Mouse (Mus musculus): ENCODE data around the gene Preb.

Preb gene

DNA sequence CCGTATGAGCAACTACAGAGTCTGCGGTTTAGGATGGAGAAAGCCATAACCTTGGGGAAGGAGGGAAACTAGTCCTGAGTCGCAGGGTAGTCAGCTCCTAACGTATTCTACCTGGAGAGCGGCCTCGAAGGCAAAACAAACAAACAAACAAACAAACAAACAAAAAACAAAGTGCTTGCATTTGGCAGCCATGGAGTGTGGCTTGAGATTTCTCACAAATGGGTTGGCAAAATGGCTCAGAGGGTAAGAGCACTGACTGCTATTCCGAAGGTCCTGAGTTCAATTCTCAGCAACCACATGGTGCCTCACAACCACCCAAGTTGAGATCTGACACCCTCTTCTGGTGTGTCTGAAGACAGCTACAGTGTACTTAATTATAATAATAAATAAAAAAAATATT, 50.3 kb downstream of the Preb start:
- no peak for DNase-seq (ENCODE audit: low read depth, low spot score)
- Histone ChIP-seq H3K27me3 (ENCODE audit: control insufficient read depth, insufficient read depth, low read length, poor library complexity, severe bottlenecking) (no peaks in the 10 kb centered on the region), H3K36me3 (ENCODE audit: control insufficient read depth, insufficient read depth, low read length, poor library complexity, severe bottlenecking) (0 out of 2 replicates have a peak, but pooled peaks cover 2% of the 10 kb centered on the region)

DNA sequence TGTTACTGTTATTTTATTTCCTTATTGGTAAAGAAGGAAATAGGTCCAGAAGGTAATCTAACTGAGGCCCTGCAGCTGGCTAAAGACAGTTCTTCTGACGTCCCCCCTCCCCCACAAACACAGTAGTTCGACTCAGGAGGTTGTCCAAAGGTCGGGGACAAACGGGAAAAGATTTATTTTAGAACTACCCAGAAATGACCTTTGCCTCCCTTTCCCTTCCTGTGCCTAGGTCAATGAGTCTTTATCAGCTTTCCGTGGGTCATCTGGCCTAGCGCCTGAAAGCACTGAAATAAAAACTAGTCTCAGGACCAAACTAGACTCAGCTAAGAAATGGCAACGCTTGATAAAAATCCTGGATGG, 50.9 kb downstream of the Preb start:
- no peak for DNase-seq (ENCODE audit: low read depth, low spot score)
- Histone ChIP-seq H3K27me3 (ENCODE audit: control insufficient read depth, insufficient read depth, low read length, poor library complexity, severe bottlenecking) (no peaks in the 10 kb centered on the region), H3K36me3 (ENCODE audit: control insufficient read depth, insufficient read depth, low read length, poor library complexity, severe bottlenecking) (0 out of 2 replicates have a peak, but pooled peaks cover 2% of the 10 kb centered on the region)

DNA sequence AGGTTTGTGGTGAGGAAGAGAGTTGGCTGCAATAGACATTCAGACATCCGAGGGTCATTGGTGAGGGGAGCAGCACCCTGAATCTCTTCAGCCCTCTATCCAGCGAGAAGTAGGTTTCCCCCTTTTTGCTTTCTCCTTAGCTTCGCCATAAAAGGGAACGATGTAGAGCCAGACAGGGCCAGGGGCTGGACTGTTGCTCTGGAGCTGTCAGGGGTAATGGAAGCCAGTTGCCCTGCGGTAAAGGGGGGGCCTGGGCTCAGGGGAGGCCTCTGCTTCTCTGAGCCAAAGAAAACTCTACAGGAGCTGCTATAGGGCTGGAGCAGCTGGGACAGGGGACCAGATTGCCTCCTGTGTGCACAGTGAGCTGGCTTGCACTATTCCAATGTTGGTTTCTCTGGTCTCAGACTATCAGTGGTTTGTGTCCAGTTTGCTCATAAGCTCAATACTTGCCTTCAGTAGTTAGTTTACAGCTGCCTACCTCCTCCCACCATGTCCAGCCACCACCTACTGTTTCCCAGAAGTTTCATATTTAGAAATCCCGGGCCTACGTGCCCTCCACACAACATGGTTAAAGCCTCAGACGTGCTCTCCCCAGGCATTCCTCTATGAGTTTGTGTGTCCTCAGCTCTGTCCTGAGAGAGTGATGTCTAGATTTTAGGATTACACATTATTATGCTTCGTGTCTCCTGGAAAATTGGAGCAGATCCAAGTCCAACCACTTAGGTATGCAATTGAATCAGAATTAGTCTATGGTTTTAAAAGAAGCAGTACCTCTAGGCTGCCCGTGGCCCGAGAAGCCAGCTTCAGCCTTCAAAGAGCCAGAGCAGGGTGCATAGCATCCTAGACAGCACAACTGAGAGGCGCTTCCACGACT, 51.5 kb downstream of the Preb start:
- Histone ChIP-seq H3K27me3 (ENCODE audit: control insufficient read depth, insufficient read depth, low read length, poor library complexity, severe bottlenecking) (no peaks in the 10 kb centered on the region), H3K36me3 (ENCODE audit: control insufficient read depth, insufficient read depth, low read length, poor library complexity, severe bottlenecking) (peaks cover 5% of the 10 kb centered on the region; the same call in 1 of the 2 replicates)
- no peak for DNase-seq (ENCODE audit: low read depth, low spot score)

DNA sequence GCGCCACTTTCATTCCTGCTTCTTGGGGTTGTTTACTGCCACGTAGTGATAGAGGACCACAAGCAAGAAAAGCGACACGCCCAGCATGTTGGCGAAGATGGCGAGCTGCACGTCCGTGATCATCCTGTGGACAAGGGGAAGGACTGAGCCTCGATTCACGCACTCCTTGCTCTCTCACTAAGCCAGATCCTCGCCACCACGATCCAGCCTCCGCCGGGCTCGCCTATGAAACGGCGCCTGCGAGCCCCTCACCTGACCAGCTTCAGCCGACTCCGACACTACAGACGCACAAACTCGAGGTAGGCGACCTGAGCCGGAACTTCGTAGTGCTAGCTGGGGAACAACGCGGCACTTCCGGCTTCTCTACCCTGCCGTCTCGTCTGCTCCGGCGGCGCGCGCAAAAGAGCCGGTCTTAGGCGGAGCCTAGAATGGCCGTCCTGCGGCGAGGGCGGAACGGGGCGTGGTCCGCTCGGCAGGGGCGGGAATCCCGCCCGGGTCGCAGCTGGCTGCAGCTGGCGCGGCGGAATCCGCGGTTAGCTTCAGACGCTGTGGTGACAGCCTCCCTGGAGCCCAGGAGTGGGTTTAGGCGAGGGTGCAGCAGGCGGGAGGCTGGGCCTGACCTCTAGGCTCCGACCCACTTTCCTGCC, 52.6 kb downstream of the Preb start, which contains the start of gene Ost4:
Gene Ost4, minus strand, starts transcription at position 376 of the 647 bp plus-strand sequence.
- H3K27me3 ChIP-seq (ENCODE audit: control insufficient read depth, insufficient read depth, low read length, poor library complexity, severe bottlenecking) = no peaks in the 10 kb centered on the region
- peak; percentile 98 for DNase-seq (ENCODE audit: low read depth, low spot score)
- peaks cover 5% of the 10 kb centered on the region; the same call in 1 of the 2 replicates for H3K36me3 ChIP-seq (ENCODE audit: control insufficient read depth, insufficient read depth, low read length, poor library complexity, severe bottlenecking)

DNA sequence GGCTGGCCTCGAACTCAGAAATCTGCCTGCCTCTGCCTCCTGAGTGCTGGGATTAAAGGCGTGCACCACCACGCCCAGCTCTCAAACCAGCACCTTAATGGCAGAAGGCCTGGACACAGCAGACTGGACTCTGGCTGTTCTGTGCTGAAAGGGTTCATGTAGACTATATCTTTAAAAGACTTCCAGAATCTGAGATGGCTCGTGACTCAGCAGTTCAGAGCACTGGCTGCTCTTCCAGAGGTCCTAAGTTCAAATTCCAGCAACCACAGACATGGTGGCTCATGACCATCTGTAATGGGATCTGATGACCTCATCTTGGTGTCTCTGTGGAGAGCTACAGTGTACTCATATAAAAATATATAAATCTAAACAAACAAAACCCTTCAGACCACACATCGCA, 58.3 kb downstream of the Preb start:
- DNase-seq (ENCODE audit: low read depth, low spot score) = no peak
- no peaks in the 10 kb centered on the region for H3K27me3 ChIP-seq (ENCODE audit: control insufficient read depth, insufficient read depth, low read length, poor library complexity, severe bottlenecking)

More for the DNA sequence above, 58.3 kb downstream of the Preb start:
- peaks cover 5% of the 10 kb centered on the region; the same call in 1 of the 2 replicates for H3K36me3 ChIP-seq (ENCODE audit: control insufficient read depth, insufficient read depth, low read length, poor library complexity, severe bottlenecking)

All from splenic B cell, adult 2 months (primary cell).